Mouse (Mus musculus) megakaryocyte, embryonic 14.5 days (primary cell): ENCODE results near the gene Pappa. TPM values are rescaled to one million over a fixed set of nuclear protein-coding genes. Genes with fewer than 3 reads are reported as not detected.

Experiments
- H3K27me3 ChIP-seq: replicated peaks from 2 replicates; pipeline ENCODE3; 2012; ENCODE audit warnings: inconsistent platforms
- H3K36me3 ChIP-seq: replicated peaks from 2 replicates; pipeline ENCODE3; 2012; ENCODE audit warnings: low read length, inconsistent platforms, mixed read lengths
- H3K4me1 ChIP-seq: 2 replicates; pipeline ENCODE4 v1.6.1; 2012; ENCODE audit warnings: inconsistent platforms
- H3K4me3 ChIP-seq: replicated peaks from 2 replicates; pipeline ENCODE3; 2012; ENCODE audit warnings: moderate library complexity, mild to moderate bottlenecking, inconsistent platforms
- H3K9me3 ChIP-seq: 2 replicates; pipeline ENCODE4 v1.6.1; 2012; ENCODE audit warnings: inconsistent platforms
- FLI1 ChIP-seq: IDR thresholded peaks from 2 replicates; pipeline ENCODE4 v1.6.1; 2012; ENCODE audit warnings: low read length, inconsistent platforms, mixed read lengths
- GATA1 ChIP-seq: IDR thresholded peaks from 3 replicates; pipeline ENCODE4 v1.6.1; 2012; ENCODE audit warnings: mixed read lengths, low read length, inconsistent platforms, borderline replicate concordance
- polyA plus RNA-seq: library from polyadenylated mRNA; stranded (reverse); fragments of >175 nt; gene quantifications from 2 replicates; pipeline ENCODE4 v1.2.3, GENCODE M21; 2012; ENCODE audit warnings: low replicate concordance; ENCODE audit not compliant: insufficient read depth

Gene Pappa
- polyA plus RNA-seq, 1 experiment = not detected

- TF ChIP-seq GATA1 (no peak), FLI1 (no peak)
- Histone ChIP-seq H3K9me3 (no peaks in the 10 kb centered on the region), H3K4me1 (no peaks in the 10 kb centered on the region), H3K36me3 (no peaks in the 10 kb centered on the region), H3K4me3 (no peak overlapping the region), H3K27me3 (no peaks in the 10 kb centered on the region)
These were observed 161.2 kb downstream of the Pappa start for GRCm38 (mm10) chr4:65285165-65285564.

- H3K9me3 ChIP-seq = no peaks in the 10 kb centered on the region
- no peak for TF ChIP-seq GATA1
- TF ChIP-seq FLI1 = no peak
- H3K36me3 ChIP-seq = no peaks in the 10 kb centered on the region
- H3K4me1 ChIP-seq = no peaks in the 10 kb centered on the region
- no peak overlapping the region for H3K4me3 ChIP-seq
- no peaks in the 10 kb centered on the region for H3K27me3 ChIP-seq
These were observed 165.3 kb downstream of the Pappa start for GRCm38 (mm10) chr4:65289247-65289646.

GRCm38 (mm10) chr4:65295741-65296140 lies 171.8 kb downstream of the Pappa start:
- TF ChIP-seq FLI1 (no peak), GATA1 (no peak)
- Histone ChIP-seq H3K4me3 (no peak overlapping the region), H3K36me3 (no peaks in the 10 kb centered on the region), H3K9me3 (peaks cover 10% of the 10 kb centered on the region; the same call in 1 of the 2 replicates), H3K4me1 (no peaks in the 10 kb centered on the region), H3K27me3 (no peaks in the 10 kb centered on the region)

GRCm38 (mm10) chr4:65296356-65296967 lies 172.5 kb downstream of the Pappa start:
- Histone ChIP-seq H3K36me3 (no peaks in the 10 kb centered on the region), H3K4me3 (no peak overlapping the region), H3K9me3 (peaks cover 10% of the 10 kb centered on the region; the same call in 1 of the 2 replicates), H3K27me3 (no peaks in the 10 kb centered on the region), H3K4me1 (no peaks in the 10 kb centered on the region)
- TF ChIP-seq GATA1 (no peak), FLI1 (no peak)

GRCm38 (mm10) chr4:65296968-65297499 lies 173.1 kb downstream of the Pappa start:
- H3K9me3 ChIP-seq = peaks cover 10% of the 10 kb centered on the region; the same call in 1 of the 2 replicates
- H3K4me1 ChIP-seq = no peaks in the 10 kb centered on the region
- H3K4me3 ChIP-seq = no peak overlapping the region
- no peak for TF ChIP-seq FLI1
- H3K36me3 ChIP-seq = no peaks in the 10 kb centered on the region
- no peaks in the 10 kb centered on the region for H3K27me3 ChIP-seq

GRCm38 (mm10) chr4:65298212-65299181 lies 174.5 kb downstream of the Pappa start:
- H3K36me3 ChIP-seq = no peaks in the 10 kb centered on the region
- TF ChIP-seq GATA1 (no peak), FLI1 (no peak)
- peaks cover 10% of the 10 kb centered on the region; the same call in 1 of the 2 replicates for H3K9me3 ChIP-seq
- no peaks in the 10 kb centered on the region for H3K4me1 ChIP-seq
- no peak overlapping the region for H3K4me3 ChIP-seq
- H3K27me3 ChIP-seq = no peaks in the 10 kb centered on the region

GRCm38 (mm10) chr4:65299365-65299764 lies 175.4 kb downstream of the Pappa start:
- Histone ChIP-seq H3K4me3 (no peak overlapping the region), H3K36me3 (no peaks in the 10 kb centered on the region), H3K4me1 (no peaks in the 10 kb centered on the region), H3K9me3 (peaks cover 10% of the 10 kb centered on the region; the same call in 1 of the 2 replicates), H3K27me3 (no peaks in the 10 kb centered on the region)
- TF ChIP-seq FLI1 (no peak), GATA1 (no peak)

- Histone ChIP-seq H3K9me3 (peaks cover 12% of the 10 kb centered on the region; the same call in 1 of the 2 replicates), H3K36me3 (no peaks in the 10 kb centered on the region), H3K4me1 (no peaks in the 10 kb centered on the region), H3K27me3 (no peaks in the 10 kb centered on the region), H3K4me3 (no peak overlapping the region)
- TF ChIP-seq GATA1 = no peak
- TF ChIP-seq FLI1 = no peak
These were observed 176.5 kb downstream of the Pappa start for GRCm38 (mm10) chr4:65300431-65300830.

GRCm38 (mm10) chr4:65302666-65303065 lies 178.7 kb downstream of the Pappa start:
- Histone ChIP-seq H3K27me3 (no peaks in the 10 kb centered on the region), H3K4me1 (no peaks in the 10 kb centered on the region), H3K9me3 (peaks cover 5% of the 10 kb centered on the region; the same call in 1 of the 2 replicates), H3K4me3 (no peak overlapping the region), H3K36me3 (no peaks in the 10 kb centered on the region)
- no peak for TF ChIP-seq FLI1
- no peak for TF ChIP-seq GATA1
